Mouse (Mus musculus): ENCODE measurements around the gene Slc24a4.

DNA sequence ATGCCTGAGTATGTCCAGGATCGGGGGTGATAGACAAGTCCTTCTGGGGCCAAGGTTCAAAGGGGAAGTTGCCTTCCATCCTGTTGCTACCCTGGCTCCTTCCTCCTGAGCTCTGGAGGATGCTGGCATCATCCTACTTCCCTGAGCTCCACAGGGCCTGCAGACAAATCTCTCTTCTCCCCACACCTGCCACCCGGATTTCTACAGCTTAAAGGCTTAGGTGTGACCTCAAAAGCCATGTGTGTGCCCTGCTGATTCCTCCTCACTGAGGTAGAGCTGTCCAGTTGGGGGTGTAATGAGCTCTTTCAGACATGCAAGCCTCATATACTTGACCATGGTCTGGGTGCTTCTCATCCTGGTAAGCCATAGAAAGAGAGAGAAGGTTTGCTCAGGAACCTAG is 82.3 kb downstream of the Slc24a4 start:
- TF ChIP-seq CTCF (IDR thresholded peaks at IDR 0.05; ENCODE audit: extremely low read depth, insufficient read depth, low read length), result no peak
- no peak for TF ChIP-seq POLR2A (IDR thresholded peaks at IDR 0.05; ENCODE audit: extremely low read depth, insufficient read depth, low read length)

Data from cortical plate, adult 2 months (tissue).